Mouse (Mus musculus) adrenal gland, postnatal 10 days (tissue): ENCODE results near the gene Gm5269. TPM values are rescaled to one million over a fixed set of nuclear protein-coding genes. Genes with fewer than 3 reads are reported as not detected.

Experiments
- DNase-seq: peaks from one replicate; pipeline ENCODE4 v3.0.0; 2021; ENCODE audit warnings: mixed read lengths
- total RNA-seq, 2 experiments: library from RNA; stranded (reverse); gene quantifications; 2 replicates each; pipeline ENCODE4 v1.2.3; 2021

Gm5269 gene
- total RNA-seq, 2 experiments from 2014 or later, result not detected

DNA sequence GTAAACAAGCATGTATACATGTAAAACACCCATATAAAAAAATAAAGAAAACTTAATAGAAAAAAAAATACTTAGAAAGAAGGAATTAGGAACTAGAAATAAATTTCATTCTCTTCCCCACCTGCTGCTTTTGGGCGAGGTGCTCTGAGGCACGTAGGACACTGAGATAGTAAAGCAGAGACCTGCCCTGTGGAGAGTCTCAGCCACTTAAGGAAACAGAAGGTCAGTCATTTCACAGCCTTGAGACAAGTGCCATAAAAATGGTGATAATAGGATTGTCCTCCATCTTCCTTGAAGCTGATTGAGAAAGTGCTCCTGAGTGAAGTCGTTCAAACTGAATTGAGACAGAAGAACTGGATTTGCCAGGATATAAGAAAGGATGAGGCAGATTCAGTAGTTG, 12.6 kb downstream of the Gm5269 start:
- DNase-seq, result no peak

DNA sequence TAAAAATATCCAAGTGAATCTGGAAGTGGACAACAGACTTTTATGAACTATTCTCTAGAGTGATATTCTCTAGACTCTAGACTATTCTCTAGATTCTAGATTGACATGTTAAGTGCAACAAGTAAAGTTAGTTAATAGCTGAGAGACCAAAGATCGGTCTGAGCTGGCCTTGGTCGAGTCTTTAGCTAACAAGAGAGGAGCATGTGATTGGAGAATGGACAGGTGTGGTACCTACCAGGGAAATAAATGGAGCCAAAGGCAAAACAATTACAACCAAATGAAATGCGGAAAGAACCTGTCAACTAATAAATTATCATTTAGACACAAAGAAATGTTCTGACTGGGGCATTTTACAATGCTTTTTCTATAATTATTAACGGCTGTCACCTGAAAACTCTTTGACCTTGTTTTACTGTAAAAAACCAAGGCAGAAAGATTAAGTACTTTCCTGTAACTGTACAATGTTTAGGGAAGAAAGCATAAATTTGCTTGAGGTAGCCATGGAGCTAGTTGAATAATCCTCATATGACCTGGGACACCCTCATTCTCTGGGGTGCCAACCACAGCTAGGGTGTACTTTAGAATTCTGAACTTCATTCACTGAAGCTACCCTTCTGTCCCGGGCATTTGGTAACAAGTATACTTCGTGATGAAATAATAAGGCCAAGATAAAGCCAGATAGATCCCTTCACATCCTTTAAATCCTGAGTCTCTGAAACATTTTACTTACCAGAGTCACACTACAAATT, 13.4 kb downstream of the Gm5269 start:
- DNase-seq, result no peak

DNA sequence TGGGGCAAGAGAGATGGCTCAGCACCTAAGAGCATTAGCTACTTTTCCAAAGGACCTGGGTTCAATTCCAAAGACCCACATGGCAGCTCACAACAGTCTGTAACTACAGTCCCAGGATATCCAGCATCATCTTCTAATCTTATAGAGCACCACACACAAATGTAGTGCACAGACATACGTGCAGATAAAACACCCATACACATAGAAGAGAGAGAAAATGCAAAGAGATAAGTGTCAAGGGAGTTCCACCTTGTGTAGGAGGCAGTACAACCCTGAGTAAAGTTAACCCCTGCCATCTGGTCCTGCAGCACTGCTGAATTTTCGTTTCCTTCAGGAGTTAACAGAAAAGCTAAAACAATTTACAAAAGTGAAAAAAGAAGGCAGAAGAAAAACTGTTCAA, 14.4 kb downstream of the Gm5269 start:
- no peak for DNase-seq

DNA sequence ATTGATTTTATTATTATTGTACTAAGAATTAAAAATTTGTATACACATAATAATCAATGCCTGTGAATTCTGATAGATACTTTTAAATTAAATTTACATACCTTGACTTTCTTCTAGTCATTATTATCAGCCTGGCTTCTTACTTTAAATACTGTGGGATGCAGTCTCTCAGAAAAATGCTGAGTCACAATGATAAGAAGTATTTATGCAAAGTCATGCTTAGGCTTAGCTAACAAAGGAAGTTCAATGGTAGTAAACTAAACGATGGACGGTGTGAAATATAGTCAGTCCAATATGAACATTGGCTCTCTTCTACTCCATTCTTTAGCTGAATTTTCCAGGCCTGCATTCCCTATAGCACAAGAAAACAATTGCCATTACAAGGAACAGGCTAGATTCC, 16.8 kb downstream of the Gm5269 start:
- no peak for DNase-seq

DNA sequence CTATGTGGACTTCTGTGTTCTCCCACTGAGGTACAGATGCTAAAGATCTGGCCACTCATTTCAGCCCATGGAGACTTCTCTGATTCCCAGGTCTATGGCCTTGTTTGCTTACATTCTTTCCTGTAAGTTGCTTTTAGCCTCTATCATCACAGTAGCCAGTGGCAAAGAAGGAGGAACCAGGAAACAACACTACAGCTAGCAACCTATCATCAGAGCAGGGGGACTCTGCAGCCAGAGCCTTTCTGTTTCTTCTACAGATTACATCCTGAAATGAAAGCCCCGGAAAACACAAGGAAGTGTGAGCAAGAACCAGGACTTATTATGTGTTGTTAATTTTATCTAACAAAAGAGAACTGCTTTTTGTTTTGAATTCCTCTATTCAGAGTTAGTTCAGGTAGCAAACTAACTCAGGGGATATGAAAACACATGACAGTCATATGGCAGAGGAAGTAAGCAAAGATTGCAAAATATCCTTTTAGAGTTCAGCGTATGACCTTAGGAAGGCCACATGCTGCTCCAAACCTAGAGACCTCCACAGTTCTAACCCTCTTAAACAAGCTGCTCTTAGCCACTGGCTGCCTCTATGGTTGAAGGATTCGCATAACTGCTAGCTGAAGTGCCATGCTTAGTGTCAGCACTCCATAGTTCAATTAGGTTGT, 21.5 kb downstream of the Gm5269 start:
- DNase-seq, result no peak

DNA sequence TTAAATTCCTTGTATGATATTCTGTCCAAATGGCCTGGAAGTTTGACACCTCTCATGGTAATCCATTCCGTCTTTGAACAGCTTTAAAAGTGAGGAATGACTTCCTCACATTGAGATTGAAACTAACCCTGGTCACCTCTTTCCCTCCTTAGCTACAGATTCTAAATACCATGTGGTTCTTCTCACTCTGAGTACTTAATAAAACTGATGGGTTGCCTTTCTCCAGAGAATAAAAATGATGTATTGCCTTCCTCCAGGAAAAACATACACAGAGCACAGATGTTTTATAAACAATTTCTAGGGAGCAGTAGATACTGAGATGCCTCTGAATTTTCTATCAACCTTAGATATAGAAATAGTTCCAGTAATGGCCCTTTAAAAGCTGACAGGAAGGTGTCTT, 22.0 kb downstream of the Gm5269 start:
- DNase-seq, result no peak

DNA sequence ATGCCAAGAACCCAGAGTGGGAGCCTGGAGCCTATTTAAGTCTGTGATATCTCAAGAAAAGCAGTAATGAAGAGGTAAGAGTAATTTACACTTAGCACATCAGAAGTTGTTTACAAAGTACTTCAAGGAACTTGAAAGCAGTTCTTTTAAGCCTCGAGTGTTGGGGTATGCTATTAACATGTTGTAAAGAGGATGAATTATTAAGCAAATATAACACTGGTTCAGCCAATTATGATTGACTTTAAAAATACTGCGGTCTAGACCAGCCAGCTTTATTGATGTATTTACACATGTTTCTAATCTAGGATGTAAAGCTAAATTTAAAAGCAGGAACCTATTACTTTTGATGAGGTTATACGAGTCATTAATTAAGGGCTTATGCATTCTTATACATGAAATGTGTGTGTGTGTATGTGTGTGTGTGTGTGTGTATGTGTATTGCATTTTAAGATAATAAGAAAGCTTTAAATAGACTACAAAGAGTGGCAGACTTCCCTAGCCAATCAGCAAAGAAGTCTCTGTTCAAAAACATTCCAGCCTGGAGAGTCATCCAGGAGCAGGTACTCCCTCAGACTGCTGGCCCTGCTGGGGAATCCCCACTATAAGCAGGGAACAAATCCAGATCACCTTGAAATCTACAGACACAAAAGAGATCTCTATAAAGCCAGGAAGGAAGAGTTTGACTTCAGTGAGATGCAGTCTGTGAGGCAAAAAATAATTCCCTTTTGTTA, 23.6 kb downstream of the Gm5269 start:
- no peak for DNase-seq

DNA sequence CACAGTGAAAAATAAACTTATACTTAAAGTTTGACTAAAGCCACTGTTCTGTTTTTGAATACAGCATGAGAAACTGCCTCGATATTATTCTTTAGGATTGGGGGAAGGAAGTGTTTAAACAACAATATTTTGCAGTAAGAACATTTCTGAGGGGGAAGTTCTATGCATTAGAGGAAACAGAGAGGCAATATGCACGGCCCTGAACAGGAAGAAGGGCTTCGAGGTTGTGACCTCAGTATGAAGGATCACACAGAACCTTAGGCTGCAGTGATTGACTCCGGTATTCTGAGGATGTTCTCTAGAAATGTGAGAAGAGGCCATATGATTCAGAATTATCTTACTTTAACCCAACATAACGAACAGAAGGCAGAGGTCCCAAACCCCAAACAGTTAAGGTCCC, 24.3 kb downstream of the Gm5269 start:
- DNase-seq, result no peak

DNA sequence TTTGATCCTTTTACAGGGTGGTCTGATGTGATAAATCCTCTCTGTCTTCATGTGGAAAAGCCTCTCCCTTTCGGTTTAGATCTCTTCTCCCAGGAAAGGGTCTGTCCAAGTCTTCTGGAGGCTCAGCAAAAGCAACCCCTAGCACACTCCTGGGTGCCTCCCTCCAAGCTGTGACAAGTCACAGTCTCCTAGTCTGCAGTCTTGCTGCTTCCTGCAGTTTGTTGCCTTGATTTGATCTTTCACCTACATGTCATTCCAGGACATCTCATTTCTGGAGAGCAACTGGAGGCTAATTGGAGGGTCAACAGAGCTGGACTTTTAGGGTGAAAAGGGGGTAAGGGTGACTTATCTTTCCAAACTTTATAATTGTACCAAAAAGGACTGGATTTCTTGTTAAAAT, 24.8 kb downstream of the Gm5269 start:
- DNase-seq, result peak; percentile 32

DNA sequence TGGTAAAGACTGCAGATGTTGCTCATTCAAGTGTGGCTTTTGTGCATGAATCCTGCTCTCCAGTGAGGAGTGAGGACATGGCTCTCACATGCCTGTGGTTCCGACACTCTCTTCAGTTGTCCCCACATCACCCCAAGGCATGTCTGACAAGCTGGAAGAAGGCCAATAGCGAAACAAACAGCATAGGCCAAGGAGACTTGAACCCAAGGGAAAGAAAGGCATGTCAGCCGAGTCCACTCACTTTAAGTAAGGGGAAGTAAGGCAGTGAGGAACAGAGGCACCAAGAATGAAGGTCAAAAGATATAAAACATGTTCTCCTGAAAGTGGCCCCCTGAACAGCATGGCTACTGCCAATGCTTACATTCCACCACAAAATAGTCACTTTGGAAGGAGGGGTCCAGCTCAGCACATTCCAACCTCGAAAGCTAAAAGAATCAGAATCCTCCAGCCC, 25.5 kb downstream of the Gm5269 start:
- DNase-seq, result peak; percentile 58

DNA sequence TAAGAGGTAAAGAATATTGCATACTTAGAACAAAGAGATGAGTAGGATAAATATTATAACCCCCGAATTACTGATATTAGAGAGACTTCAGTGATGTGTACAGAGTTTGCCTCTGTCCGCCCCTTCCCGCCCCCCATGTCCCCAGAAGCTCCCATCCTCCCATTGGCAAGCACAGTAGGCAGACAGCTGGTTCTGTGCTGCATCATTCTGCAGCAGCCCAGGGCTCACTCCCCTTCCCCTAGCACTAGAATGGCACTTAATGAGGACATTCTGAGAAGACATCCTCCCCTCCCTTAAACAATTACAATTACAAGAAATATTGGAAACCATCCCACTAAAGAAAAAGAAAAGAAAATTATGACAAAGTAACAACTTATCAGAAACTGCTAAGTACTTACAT, 26.4 kb downstream of the Gm5269 start:
- DNase-seq, result no peak

DNA sequence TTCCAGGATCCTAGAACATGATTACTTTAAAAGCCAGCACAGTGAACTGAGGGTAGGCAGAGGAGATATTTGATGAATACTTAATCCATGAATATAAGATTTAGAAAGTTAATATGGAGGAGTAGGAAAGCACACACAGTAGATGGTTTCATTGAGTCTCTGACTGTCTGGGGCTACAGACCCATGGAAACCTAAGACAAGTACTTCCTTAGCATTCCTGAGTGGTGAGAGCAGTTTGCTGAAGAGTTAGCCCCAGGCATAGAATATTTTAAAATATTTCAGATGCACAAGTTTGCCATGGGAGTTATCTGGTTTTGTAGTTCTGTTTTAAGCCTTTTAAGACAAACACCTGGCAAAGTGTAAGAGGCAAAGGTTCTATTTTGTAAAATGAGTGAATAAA, 28.9 kb downstream of the Gm5269 start:
- DNase-seq, result no peak

DNA sequence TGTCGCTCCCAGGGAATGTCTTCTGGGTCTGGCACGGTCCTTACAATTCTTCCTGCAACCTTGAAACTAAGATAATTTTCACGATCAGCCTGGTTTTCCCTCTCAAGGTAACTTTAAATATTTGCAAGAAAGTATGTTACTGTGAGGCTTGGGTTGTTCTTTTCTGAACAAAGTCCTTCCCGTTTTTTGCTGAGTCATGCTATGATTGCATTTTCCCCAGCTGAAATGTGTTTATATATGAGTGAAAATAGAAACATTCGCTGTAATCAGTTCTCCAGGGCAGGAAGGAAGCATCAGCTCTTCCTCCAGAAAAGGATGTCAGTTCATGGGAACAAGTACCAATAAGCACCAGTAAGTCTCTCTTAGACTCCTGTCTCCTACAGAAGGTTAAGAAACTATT, 29.7 kb downstream of the Gm5269 start:
- DNase-seq, result no peak

DNA sequence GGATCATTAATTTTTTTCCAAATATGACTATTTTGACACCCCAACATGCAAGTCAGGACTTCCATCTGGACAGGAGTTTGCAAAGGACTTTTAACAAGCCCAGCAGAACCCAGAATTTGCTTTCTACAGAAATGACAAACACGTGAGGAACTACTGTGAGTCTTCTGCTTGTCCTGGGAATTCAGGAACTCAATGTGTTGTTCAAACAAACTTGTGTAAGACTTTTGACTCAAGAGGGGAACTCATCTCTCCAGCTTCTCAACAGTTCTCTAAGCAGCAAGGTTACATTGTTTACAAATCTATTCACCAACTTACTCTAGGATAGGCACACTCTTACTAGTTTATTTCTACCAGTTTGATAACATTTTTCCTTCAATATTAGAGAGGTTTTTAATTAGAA, 32.0 kb downstream of the Gm5269 start:
- no peak for DNase-seq

DNA sequence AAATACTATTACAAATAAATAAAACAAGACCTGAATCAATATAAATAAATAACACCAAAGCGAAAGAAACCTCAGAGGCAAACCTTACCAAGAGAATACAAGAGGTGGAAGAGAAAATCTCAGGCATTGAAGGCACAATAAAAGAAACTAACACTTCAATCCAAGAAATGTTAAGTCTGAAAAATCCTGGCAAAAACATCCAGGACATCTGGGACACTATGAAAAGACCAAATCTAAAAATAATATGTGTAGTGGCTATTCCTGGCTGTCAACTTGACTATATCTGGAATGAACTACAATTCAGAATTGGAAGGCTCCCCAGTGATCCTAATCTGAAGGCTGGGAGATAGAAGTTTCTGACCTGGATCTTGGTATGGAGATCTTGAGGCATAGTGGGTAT, 44.6 kb downstream of the Gm5269 start:
- no peak for DNase-seq

Other genes starting within 250 kb of the Gm5269 start
- gene Wdr75, start 95.1 kb downstream of the Gm5269 start, total RNA-seq, result 10 to 100 TPM; 41.5 to 42.9 TPM
- gene Slc40a1, start 36.2 kb upstream of the Gm5269 start, total RNA-seq, result 10 to 100 TPM; 42.9 to 46.7 TPM
- 1 to 10 TPM; 1.3 to 2.3 TPM for gene Dnah7b, start 176.0 kb upstream of the Gm5269 start, total RNA-seq